Mouse (Mus musculus) neural tube, embryonic 11.5 days (tissue): Measurements from ENCODE around the gene Poc1b. TPM values are rescaled to one million over a fixed set of nuclear protein-coding genes. Genes with fewer than 3 reads are reported as not detected.

Source experiments
- ATAC-seq: fragments of 200-750 bp; cut with Nextera tagmentation; 2 replicates; pipeline ENCODE4 v1.8.0; 2017; ENCODE audit warnings: moderate number of reproducible peaks, mild to moderate bottlenecking, moderate TSS enrichment, moderate library complexity; ENCODE audit not compliant: insufficient read depth, low FRiP score, low TSS enrichment
- DNase-seq: peaks from one replicate; pipeline ENCODE4 v3.0.0-alpha.2; 2015; ENCODE audit warnings: low spot score
- H3K27ac ChIP-seq: fragments of 300-500 bp; sonication (generic); 2 replicates; pipeline ENCODE4 v1.5.1; 2014; ENCODE audit warnings: low read depth, mild to moderate bottlenecking, low read length
- H3K27me3 ChIP-seq: fragments of 300-500 bp; sonication (generic); 2 replicates; pipeline ENCODE4 v1.6.1; 2014; ENCODE audit warnings: mild to moderate bottlenecking, low read length, mixed read lengths; ENCODE audit not compliant: control insufficient read depth, insufficient read depth
- H3K36me3 ChIP-seq: fragments of 300-500 bp; sonication (generic); 2 replicates; pipeline ENCODE4 v1.6.1; 2014; ENCODE audit warnings: mild to moderate bottlenecking, low read length, moderate library complexity, mixed read lengths; ENCODE audit not compliant: control insufficient read depth, insufficient read depth
- H3K4me1 ChIP-seq: fragments of 300-500 bp; sonication (generic); 2 replicates; pipeline ENCODE4 v1.6.1; 2014; ENCODE audit warnings: low read length, mixed read lengths; ENCODE audit not compliant: control insufficient read depth, insufficient read depth
- H3K4me2 ChIP-seq: fragments of 300-500 bp; sonication (generic); 2 replicates; pipeline ENCODE4 v1.6.1; 2014; ENCODE audit warnings: low read depth, mild to moderate bottlenecking, moderate library complexity
- H3K4me3 ChIP-seq: fragments of 300-500 bp; sonication (generic); 2 replicates; pipeline ENCODE4 v1.5.1; 2014; ENCODE audit warnings: low read depth, low read length
- H3K9ac ChIP-seq: fragments of 300-500 bp; sonication (generic); 2 replicates; pipeline ENCODE4 v1.6.1; 2014; ENCODE audit warnings: mild to moderate bottlenecking, low read length
- H3K9me3 ChIP-seq: fragments of 300-500 bp; sonication (generic); 2 replicates; pipeline ENCODE4 v1.6.1; 2016; ENCODE audit warnings: low read length; ENCODE audit not compliant: control insufficient read depth
- WGBS: fragments of 180-500 bp; shearing (Covaris S2); extraction: QIAGEN DNeasy Blood & Tissue Kit; methylation state at CpG from one replicate; pipeline ENCODE4 v1.1.7; 2014; 5-methylcytosine and 5-hydroxymethylcytosine counted together
- polyA plus RNA-seq: library from polyadenylated mRNA; unstranded; fragments of >200 nt; fragmentation: Nextera tagmentation; extraction: Ambion mirVana; gene quantifications from 2 replicates; pipeline ENCODE4 v1.2.1, GENCODE M21; 2014

The Poc1b gene
- polyA plus RNA-seq, 1 experiment from 2014 or later = 39.4 TPM

- 67% methylated on average over 6 of the region's 6 CpGs for WGBS
- no peak overlapping the region for H3K27ac ChIP-seq
- peaks cover 2% of the 10 kb centered on the region for H3K4me1 ChIP-seq
- H3K9ac ChIP-seq = no peak overlapping the region
- no peaks in the 10 kb centered on the region for H3K27me3 ChIP-seq
- no peak overlapping the region for H3K4me2 ChIP-seq
- ATAC-seq = no peak
- H3K9me3 ChIP-seq = no peaks in the 10 kb centered on the region
- no peak overlapping the region for H3K4me3 ChIP-seq
- H3K36me3 ChIP-seq = no peaks in the 10 kb centered on the region
- no peak for DNase-seq
These were observed 11.9 kb downstream of the Poc1b start for GRCm38 (mm10) chr10:99118697-99119096.

DNA sequence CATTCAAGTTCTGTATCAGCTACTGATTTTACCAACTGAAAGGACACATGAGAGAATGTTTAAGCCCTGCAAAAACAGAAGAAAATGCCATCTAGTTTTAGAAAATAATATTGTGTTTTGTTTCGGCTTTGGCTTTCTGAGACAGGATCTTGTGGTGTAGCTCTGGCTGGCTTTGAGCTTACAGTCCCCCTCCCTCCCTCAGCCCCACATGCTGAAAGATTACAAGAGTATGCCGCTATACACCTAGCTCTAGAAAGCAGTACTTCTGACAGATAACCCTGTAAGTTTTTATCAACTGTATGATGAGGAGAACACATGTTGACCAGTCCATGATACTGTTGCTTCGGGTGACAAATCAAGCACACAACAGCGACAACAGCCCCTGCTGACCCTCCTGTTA is 12.6 kb downstream of the Poc1b start:
- 81% methylated on average over 4 of the region's 4 CpGs for WGBS
- H3K27me3 ChIP-seq = no peaks in the 10 kb centered on the region
- no peak overlapping the region for H3K9ac ChIP-seq
- no peaks in the 10 kb centered on the region for H3K9me3 ChIP-seq
- H3K36me3 ChIP-seq = no peaks in the 10 kb centered on the region
- peaks cover 2% of the 10 kb centered on the region; the same call in 1 of the 2 replicates for H3K4me1 ChIP-seq
- DNase-seq (no peak), ATAC-seq (no peak)
- H3K27ac ChIP-seq = no peak overlapping the region
- H3K4me3 ChIP-seq = no peak overlapping the region
- H3K4me2 ChIP-seq = no peak overlapping the region

GRCm38 (mm10) chr10:99126225-99126624 is 19.4 kb downstream of the Poc1b start, which contains the start of gene Phxr2:
TSS of gene Phxr2 (minus strand) at chr10:99126325.
- WGBS = 90% methylated on average over 4 of the region's 4 CpGs
- Histone ChIP-seq H3K9ac (no peak within 1 kb of the TSS), H3K9me3 (no peaks in the 10 kb centered on the region), H3K36me3 (0 out of 2 replicates have a peak, but pooled peaks cover 2% of the 10 kb centered on the region), H3K27me3 (no peaks in the 10 kb centered on the region), H3K4me3 (no peak within 1 kb of the TSS), H3K4me2 (no peak within 1 kb of the TSS), H3K4me1 (no peaks in the 10 kb centered on the region), H3K27ac (no peak within 1 kb of the TSS)
- no peak for ATAC-seq
- no peak for DNase-seq

GRCm38 (mm10) chr10:99126954-99127353 is 20.1 kb downstream of the Poc1b start:
- no peak overlapping the region for H3K27ac ChIP-seq
- H3K9ac ChIP-seq = no peak overlapping the region
- WGBS = 91% methylated on average over 14 of the region's 14 CpGs
- no peak overlapping the region for H3K4me2 ChIP-seq
- no peak for DNase-seq
- H3K27me3 ChIP-seq = no peaks in the 10 kb centered on the region
- no peak for ATAC-seq
- no peaks in the 10 kb centered on the region for H3K4me1 ChIP-seq
- 0 out of 2 replicates have a peak, but pooled peaks cover 2% of the 10 kb centered on the region for H3K36me3 ChIP-seq
- H3K4me3 ChIP-seq = no peak overlapping the region
- no peaks in the 10 kb centered on the region for H3K9me3 ChIP-seq

DNA sequence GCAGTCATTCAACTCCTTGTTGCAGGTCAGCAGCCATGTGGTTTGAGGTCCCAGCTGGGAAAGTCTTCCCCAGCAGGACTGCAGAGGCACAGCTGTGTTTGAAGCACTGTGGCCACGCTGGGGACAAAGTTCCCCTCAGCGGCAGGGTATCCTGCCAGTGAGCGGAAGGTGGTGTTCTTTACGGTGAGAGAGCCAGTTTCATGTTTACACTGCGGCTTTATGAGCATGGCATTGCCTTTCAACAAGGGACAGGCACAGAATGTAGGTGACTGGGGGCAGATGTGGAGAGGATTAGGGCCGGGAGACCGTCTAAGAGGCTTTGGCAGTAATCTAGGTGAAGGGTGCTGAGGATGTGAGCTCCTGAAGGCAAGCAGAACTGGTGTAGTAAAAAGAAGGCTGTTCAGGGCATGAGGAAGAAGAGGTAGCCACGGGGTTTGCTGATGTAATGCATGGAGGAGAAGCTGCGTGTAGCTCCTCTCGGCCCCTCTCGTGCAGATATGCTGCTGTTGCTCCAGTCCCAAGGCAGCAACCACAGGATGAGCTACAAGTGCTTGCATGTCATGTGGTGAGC is 20.9 kb downstream of the Poc1b start:
- DNase-seq (no peak), ATAC-seq (no peak)
- 0 out of 2 replicates have a peak, but pooled peaks cover 2% of the 10 kb centered on the region for H3K36me3 ChIP-seq
- H3K9ac ChIP-seq = no peak overlapping the region
- no peak overlapping the region for H3K4me3 ChIP-seq
- no peaks in the 10 kb centered on the region for H3K9me3 ChIP-seq
- no peak overlapping the region for H3K4me2 ChIP-seq
- H3K4me1 ChIP-seq = no peaks in the 10 kb centered on the region
- no peaks in the 10 kb centered on the region for H3K27me3 ChIP-seq
- WGBS = 72% methylated on average over 11 of the region's 11 CpGs
- H3K27ac ChIP-seq = no peak overlapping the region

DNA sequence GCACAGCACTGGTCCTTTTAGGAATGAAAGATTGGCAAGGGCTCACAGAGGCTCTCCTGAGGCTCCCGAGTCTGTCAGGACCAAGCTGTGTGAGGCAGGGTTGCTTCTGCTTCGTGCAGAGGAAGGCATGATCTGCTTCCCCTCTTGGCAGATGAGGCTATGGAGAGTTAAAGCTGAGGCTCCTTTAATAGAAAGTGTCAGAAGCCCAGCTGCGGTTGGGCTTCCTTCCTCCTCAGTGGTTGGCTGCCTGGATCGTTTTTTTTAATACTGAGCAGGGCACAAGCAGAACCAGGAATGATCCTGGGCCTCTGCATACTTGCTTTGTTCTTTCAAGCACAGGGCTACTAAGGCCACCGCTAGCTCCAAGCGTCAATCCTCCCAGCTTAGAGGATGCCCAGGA is 23.8 kb downstream of the Poc1b start:
- WGBS = 61% methylated on average over 6 of the region's 6 CpGs
- Histone ChIP-seq H3K36me3 (0 out of 2 replicates have a peak, but pooled peaks cover 4% of the 10 kb centered on the region), H3K9ac (no peak overlapping the region), H3K4me1 (no peaks in the 10 kb centered on the region), H3K9me3 (no peaks in the 10 kb centered on the region), H3K27me3 (no peaks in the 10 kb centered on the region), H3K4me2 (no peak overlapping the region), H3K4me3 (no peak overlapping the region), H3K27ac (no peak overlapping the region)
- ATAC-seq (no peak), DNase-seq (no peak)

GRCm38 (mm10) chr10:99131298-99131697 is 24.5 kb downstream of the Poc1b start:
- no peaks in the 10 kb centered on the region for H3K9me3 ChIP-seq
- H3K4me3 ChIP-seq = no peak overlapping the region
- H3K9ac ChIP-seq = no peak overlapping the region
- no peaks in the 10 kb centered on the region for H3K4me1 ChIP-seq
- WGBS = 62% methylated on average over 5 of the region's 5 CpGs
- no peak for DNase-seq
- ATAC-seq = no peak; the same call in 1 of the 2 replicates
- H3K27me3 ChIP-seq = no peaks in the 10 kb centered on the region
- no peak overlapping the region for H3K27ac ChIP-seq
- 0 out of 2 replicates have a peak, but pooled peaks cover 4% of the 10 kb centered on the region for H3K36me3 ChIP-seq
- H3K4me2 ChIP-seq = no peak overlapping the region

- no peak for ATAC-seq
- H3K36me3 ChIP-seq = 0 out of 2 replicates have a peak, but pooled peaks cover 2% of the 10 kb centered on the region
These were observed 25.4 kb downstream of the Poc1b start for GRCm38 (mm10) chr10:99132189-99132588.

DNA sequence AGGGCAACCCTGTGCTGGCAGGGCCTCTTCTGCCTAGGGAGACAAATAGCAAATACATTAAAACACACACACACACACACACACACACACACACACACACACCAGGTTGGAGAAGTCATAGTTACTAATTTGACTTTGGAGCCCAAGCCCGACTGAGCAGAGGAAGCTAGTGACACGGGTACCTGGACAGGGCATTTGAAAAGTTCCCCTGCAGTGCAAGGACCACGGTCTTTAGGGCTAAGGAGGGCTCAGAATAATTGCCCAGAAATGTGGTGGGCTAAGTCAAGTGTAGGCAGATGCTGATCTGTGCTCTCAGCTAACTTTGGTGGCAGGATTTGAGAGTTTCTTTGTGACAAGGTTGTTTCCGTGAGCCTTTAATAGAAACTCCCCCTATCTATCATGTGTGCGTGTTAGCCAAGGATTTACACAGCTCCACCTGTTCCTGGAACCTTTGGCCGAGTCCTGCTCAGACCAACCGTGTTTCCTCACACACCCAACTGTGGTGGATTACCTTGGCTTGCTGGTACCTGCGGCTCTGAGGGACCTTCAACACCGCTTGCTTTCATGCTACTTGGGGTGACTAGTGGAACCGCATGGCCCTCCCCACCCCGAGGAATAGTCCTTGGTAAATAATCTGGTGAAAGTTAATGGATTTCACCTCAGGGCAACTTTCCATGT is 25.9 kb downstream of the Poc1b start:
- Histone ChIP-seq H3K27ac (no peak overlapping the region), H3K36me3 (0 out of 2 replicates have a peak, but pooled peaks cover 2% of the 10 kb centered on the region), H3K9me3 (no peaks in the 10 kb centered on the region), H3K4me3 (no peak overlapping the region), H3K4me1 (no peaks in the 10 kb centered on the region), H3K4me2 (no peak overlapping the region), H3K9ac (no peak overlapping the region), H3K27me3 (no peaks in the 10 kb centered on the region)
- no peak for DNase-seq
- no peak for ATAC-seq
- WGBS = 90% methylated on average over 11 of the region's 11 CpGs

More at GRCm38 (mm10) chr10:99132189-99132588, 25.4 kb downstream of the Poc1b start:
- no peak overlapping the region for H3K4me3 ChIP-seq
- no peak overlapping the region for H3K4me2 ChIP-seq
- no peaks in the 10 kb centered on the region for H3K4me1 ChIP-seq
- no peaks in the 10 kb centered on the region for H3K27me3 ChIP-seq
- no peak for DNase-seq
- 81% methylated on average over 6 of the region's 6 CpGs for WGBS
- no peaks in the 10 kb centered on the region for H3K9me3 ChIP-seq
- H3K27ac ChIP-seq = no peak overlapping the region
- H3K9ac ChIP-seq = no peak overlapping the region
